Mouse (Mus musculus) kidney, adult 8-10 months (tissue): ENCODE measurements around the gene Cpeb2.

Experiments used
- DNase-seq, 2 experiments: peaks; one replicate each; pipeline ENCODE4 v3.0.0; 2022

The Cpeb2 gene

GRCm38 (mm10) chr5:43232480-43233315 lies at the start of gene Cpeb2:
Gene Cpeb2 (plus strand): TSS chr5:43233170.
- DNase-seq, result peak; percentile 94 to 96

- peak; percentile 9 to 53 for DNase-seq
Observed at GRCm38 (mm10) chr5:43183556-43183955, 49.4 kb upstream of the Cpeb2 start.

GRCm38 (mm10) chr5:43184834-43185233 lies 48.1 kb upstream of the Cpeb2 start:
- no peak for DNase-seq

- no peak for DNase-seq
Observed at GRCm38 (mm10) chr5:43185478-43185877, 47.5 kb upstream of the Cpeb2 start.

- DNase-seq, result no peak
Observed at GRCm38 (mm10) chr5:43200686-43201085, 32.3 kb upstream of the Cpeb2 start.

- no peak for DNase-seq
Observed at GRCm38 (mm10) chr5:43206495-43207053, 26.4 kb upstream of the Cpeb2 start.

- DNase-seq, result peak in 1 of 2 experiments; percentile 45
Observed at GRCm38 (mm10) chr5:43217468-43217867, 15.5 kb upstream of the Cpeb2 start.

GRCm38 (mm10) chr5:43217987-43218846 lies 14.8 kb upstream of the Cpeb2 start:
- DNase-seq, result no peak

- peak; percentile 85 to 91 for DNase-seq
Observed at GRCm38 (mm10) chr5:43218847-43219132, 14.2 kb upstream of the Cpeb2 start.

GRCm38 (mm10) chr5:43223359-43223758 lies 9.6 kb upstream of the Cpeb2 start:
- no peak for DNase-seq

- DNase-seq, result no peak
Observed at GRCm38 (mm10) chr5:43224245-43224644, 8.7 kb upstream of the Cpeb2 start.

- DNase-seq, result no peak
Observed at GRCm38 (mm10) chr5:43226160-43226559, 6.8 kb upstream of the Cpeb2 start.

GRCm38 (mm10) chr5:43227607-43228006 lies 5.4 kb upstream of the Cpeb2 start:
- DNase-seq, result no peak

- peak; percentile 34 to 56 for DNase-seq
Observed at GRCm38 (mm10) chr5:43231061-43231460, 1.9 kb upstream of the Cpeb2 start.

GRCm38 (mm10) chr5:43232149-43232479 lies 856 bp upstream of the Cpeb2 start:
- no peak for DNase-seq

GRCm38 (mm10) chr5:43233316-43234181 lies 579 bp downstream of the Cpeb2 start:
- peak; percentile 85 to 89 for DNase-seq

- DNase-seq, result peak; percentile 19 to 33
Observed at GRCm38 (mm10) chr5:43234321-43235185, 1.6 kb downstream of the Cpeb2 start.

- peak; percentile 32 to 47 for DNase-seq
Observed at GRCm38 (mm10) chr5:43235186-43235785, 2.3 kb downstream of the Cpeb2 start.

GRCm38 (mm10) chr5:43235997-43236396 lies 3.0 kb downstream of the Cpeb2 start:
- DNase-seq, result peak in 1 of 2 experiments; percentile 42

GRCm38 (mm10) chr5:43236476-43236875 lies 3.5 kb downstream of the Cpeb2 start:
- DNase-seq, result no peak

- no peak for DNase-seq
Observed at GRCm38 (mm10) chr5:43237238-43237637, 4.3 kb downstream of the Cpeb2 start.
